Mouse (Mus musculus): ENCODE data around the gene Crybb1.

The Crybb1 gene

GRCm38 (mm10) chr5:112237866-112238570 lies 17.6 kb upstream of the Crybb1 start:
- no peak for DNase-seq (ENCODE audit: low spot score in 2 of 2)

- no peak for DNase-seq (ENCODE audit: low spot score in 2 of 2)
Observed at GRCm38 (mm10) chr5:112238781-112239482, 16.7 kb upstream of the Crybb1 start.

GRCm38 (mm10) chr5:112240761-112241160 lies 14.9 kb upstream of the Crybb1 start:
- DNase-seq (ENCODE audit: low spot score in 2 of 2) = peak; percentile 78 to 92

GRCm38 (mm10) chr5:112241849-112242248 lies 13.8 kb upstream of the Crybb1 start:
- DNase-seq (ENCODE audit: low spot score in 2 of 2) = no peak

- no peak for DNase-seq (ENCODE audit: low spot score in 2 of 2)
Observed at GRCm38 (mm10) chr5:112242361-112242778, 13.2 kb upstream of the Crybb1 start.

- DNase-seq (ENCODE audit: low spot score in 2 of 2) = no peak
Observed at GRCm38 (mm10) chr5:112243041-112243440, 12.6 kb upstream of the Crybb1 start.

- DNase-seq (ENCODE audit: low spot score in 2 of 2) = no peak
Observed at GRCm38 (mm10) chr5:112243539-112244274, 11.9 kb upstream of the Crybb1 start.

GRCm38 (mm10) chr5:112244275-112244562 lies 11.4 kb upstream of the Crybb1 start:
- DNase-seq (ENCODE audit: low spot score in 2 of 2) = no peak

- DNase-seq (ENCODE audit: low spot score in 2 of 2) = no peak
Observed at GRCm38 (mm10) chr5:112244890-112245615, 10.6 kb upstream of the Crybb1 start.

- DNase-seq (ENCODE audit: low spot score in 2 of 2) = no peak
Observed at GRCm38 (mm10) chr5:112247399-112247798, 8.2 kb upstream of the Crybb1 start.

- no peak for DNase-seq (ENCODE audit: low spot score in 2 of 2)
Observed at GRCm38 (mm10) chr5:112249106-112249505, 6.5 kb upstream of the Crybb1 start.

GRCm38 (mm10) chr5:112252400-112252799 lies 3.2 kb upstream of the Crybb1 start, which contains the start of gene Cryba4:
Cryba4 (minus strand) TSS chr5:112252518.
- DNase-seq (ENCODE audit: low spot score in 2 of 2) = no peak

- no peak for DNase-seq (ENCODE audit: low spot score in 2 of 2)
Observed at GRCm38 (mm10) chr5:112253169-112253568, 2.4 kb upstream of the Crybb1 start.

GRCm38 (mm10) chr5:112254282-112254806 lies 1.3 kb upstream of the Crybb1 start:
- peak; percentile 43 to 68 for DNase-seq (ENCODE audit: low spot score in 2 of 2)

GRCm38 (mm10) chr5:112256457-112256856 lies 842 bp downstream of the Crybb1 start:
- no peak for DNase-seq (ENCODE audit: low spot score in 2 of 2)

GRCm38 (mm10) chr5:112257896-112258295 lies 2.3 kb downstream of the Crybb1 start:
- DNase-seq (ENCODE audit: low spot score in 2 of 2) = no peak

GRCm38 (mm10) chr5:112259862-112260650 lies 4.4 kb downstream of the Crybb1 start:
- DNase-seq (ENCODE audit: low spot score in 2 of 2) = no peak

- no peak for DNase-seq (ENCODE audit: low spot score in 2 of 2)
Observed at GRCm38 (mm10) chr5:112260818-112261217, 5.2 kb downstream of the Crybb1 start.

GRCm38 (mm10) chr5:112264099-112264498 lies 8.5 kb downstream of the Crybb1 start:
- DNase-seq (ENCODE audit: low spot score in 2 of 2) = no peak

GRCm38 (mm10) chr5:112265110-112265509 lies 9.5 kb downstream of the Crybb1 start:
- DNase-seq (ENCODE audit: low spot score in 2 of 2) = no peak

GRCm38 (mm10) chr5:112265515-112265914 lies 9.9 kb downstream of the Crybb1 start:
- DNase-seq (ENCODE audit: low spot score in 2 of 2) = no peak
